12 mouse cellular contexts compared by ENCODE assay signal in genomic region chr13:93546011-93546410, GRCm38 (mm10).
"Had no signal": no experiment of that assay in that cellular context is flagged by ENCODE, and none has a peak within 500 bp of the region (broad histone marks: within the 10 kb centered on the region; RNA-seq: fewer than 3 reads in every experiment).

No protein-coding gene starts in this region.

- ATAC-seq: liver, embryonic 12.5 days had no signal

- H3K4me1 ChIP-seq: liver, embryonic 12.5 days; midbrain, embryonic 10.5 days; neural tube, embryonic 12.5 days had no signal

- H3K4me3 ChIP-seq: limb, embryonic 15.5 days; liver, embryonic 12.5 days; midbrain, embryonic 10.5 days; myocyte; neural tube, embryonic 12.5 days had no signal

- DNase-seq: kidney, adult 11 months; kidney, adult 9 months; kidney, postnatal 10 days; lung, embryonic 14.5 days; lung, postnatal 10 days; lung, postnatal 4 days; midbrain, embryonic 14.5 days had no signal

- H3K27ac ChIP-seq: limb, embryonic 15.5 days; liver, embryonic 12.5 days; midbrain, embryonic 10.5 days; neural tube, embryonic 12.5 days had no signal

- H3K36me3 ChIP-seq: limb, embryonic 15.5 days; liver, embryonic 12.5 days; midbrain, embryonic 10.5 days; neural tube, embryonic 12.5 days had no signal

- H3K9me3 ChIP-seq: limb, embryonic 15.5 days; liver, embryonic 12.5 days; midbrain, embryonic 10.5 days; neural tube, embryonic 12.5 days had no signal

- H3K27me3 ChIP-seq: limb, embryonic 15.5 days; liver, embryonic 12.5 days; neural tube, embryonic 12.5 days had no signal
